Mouse (Mus musculus) liver, embryonic 13.5 days (tissue): ENCODE measurements around the gene Cass4. TPM values are rescaled to one million over a fixed set of nuclear protein-coding genes. Genes with fewer than 3 reads are reported as not detected.

ENCODE experiments used
- polyA plus RNA-seq: library from polyadenylated mRNA; unstranded; fragments of >200 nt; fragmentation: Nextera tagmentation; extraction: Ambion mirVana; gene quantifications from 2 replicates; pipeline ENCODE4 v1.2.1, GENCODE M21; 2015

Gene Cass4
- polyA plus RNA-seq, 1 experiment from 2014 or later, result 0.61 TPM

Other genes with a start within 250 kb of the Cass4 start
- gene Mc3r, start 145.3 kb upstream of the Cass4 start, polyA plus RNA-seq, result 0.05 TPM in 1 of 2 replicates, not detected in the other
- 131 and 149 TPM in 2 replicates for gene Fam210b, start 48.2 kb upstream of the Cass4 start, polyA plus RNA-seq
- 142 and 172 TPM in 2 replicates for gene Aurka, start 23.3 kb upstream of the Cass4 start, polyA plus RNA-seq
- 25.0 and 31.4 TPM in 2 replicates for gene Cstf1, start 23.1 kb upstream of the Cass4 start, polyA plus RNA-seq
- 48.8 and 54.4 TPM in 2 replicates for gene Rtf2, start 46.8 kb downstream of the Cass4 start, polyA plus RNA-seq
- 0.54 TPM in 2 replicates for gene Gcnt7, start 64.8 kb downstream of the Cass4 start, polyA plus RNA-seq
- gene Fam209, start 78.7 kb downstream of the Cass4 start, polyA plus RNA-seq, result 0.28 TPM in 1 of 2 replicates, not detected in the other
- not detected in 2 replicates for gene Tfap2c, start 155.8 kb downstream of the Cass4 start, polyA plus RNA-seq